Comparison of ENCODE assay signal across 27 mouse cellular contexts in the genomic region with DNA sequence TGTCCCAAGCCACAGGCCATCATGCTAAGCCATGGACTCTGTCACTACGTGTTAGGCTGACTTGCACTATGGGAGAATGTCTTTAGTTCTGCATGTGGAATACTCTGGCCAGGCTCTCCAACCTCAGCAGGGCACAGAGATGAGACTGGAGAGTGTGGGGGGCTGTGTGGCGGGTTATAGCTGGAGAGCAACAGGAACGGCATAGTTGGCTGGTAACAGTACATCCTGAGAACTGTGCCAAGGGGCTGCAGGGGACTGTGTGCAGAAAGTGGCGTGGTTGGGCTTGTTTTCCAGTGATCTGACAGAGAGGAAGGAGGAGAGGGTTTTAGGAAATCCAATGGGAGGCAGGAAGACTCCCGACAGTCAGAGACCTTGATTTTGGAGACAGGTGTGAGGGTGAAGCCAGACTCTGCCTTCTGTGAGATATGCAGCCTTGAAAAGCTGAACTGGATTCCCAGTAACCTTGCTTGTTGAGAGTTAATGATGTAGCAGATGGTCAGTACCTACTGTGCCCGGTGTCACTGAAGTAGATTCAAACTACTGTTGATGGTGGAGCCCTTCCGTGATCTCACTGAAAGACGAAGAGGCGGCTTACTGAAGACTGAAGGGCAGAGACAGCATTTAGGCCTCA.
DNase-seq lines count a peak whose midpoint lies in the region; TF ChIP-seq lines count a peak whose summit lies in the region.
"Had no signal": no experiment of that assay in that cellular context is flagged by ENCODE, and none has a peak within 500 bp of the region (broad histone marks: within the 10 kb centered on the region; RNA-seq: fewer than 3 reads in every experiment).

No protein-coding gene starts in this region.

- H3K27ac ChIP-seq in cerebellum, adult 2 months (ENCODE audit: insufficient read depth, low read length) = 0 out of 2 replicates have a peak overlapping the region, but pooled peaks have one; percentile 51
- H3K27ac ChIP-seq: embryonic facial prominence, embryonic 10.5 days; embryonic facial prominence, embryonic 13.5 days; forebrain, embryonic 12.5 days; forebrain, embryonic 15.5 days; heart, embryonic 15.5 days; hindbrain, embryonic 10.5 days; hindbrain, embryonic 15.5 days; intestine, embryonic 15.5 days had no signal

- H3K4me3 ChIP-seq in cerebellum, adult 2 months (replicated peaks; ENCODE audit: insufficient read depth, low read depth, low read length) = no peak overlapping the region
- H3K4me3 ChIP-seq: embryonic facial prominence, embryonic 10.5 days; embryonic facial prominence, embryonic 13.5 days; erythroblast, embryonic 14.5 days; forebrain, embryonic 12.5 days; forebrain, embryonic 15.5 days; heart, embryonic 12.5 days; heart, embryonic 15.5 days; hindbrain, embryonic 10.5 days; hindbrain, embryonic 15.5 days; intestine, embryonic 15.5 days had no signal

- no peaks in the 10 kb centered on the region for H3K27me3 ChIP-seq in cerebellum, adult 2 months (ENCODE audit: control insufficient read depth, insufficient read depth, low read length)
- H3K27me3 ChIP-seq: embryonic facial prominence, embryonic 13.5 days; forebrain, embryonic 12.5 days; forebrain, embryonic 15.5 days; heart, embryonic 12.5 days; heart, embryonic 15.5 days; hindbrain, embryonic 15.5 days; intestine, embryonic 15.5 days; Patski had no signal

- DNase-seq in cerebellum, adult 2 months = peak in 1 of 2 experiments; percentile 46
- DNase-seq in cerebellum, adult 11-12 months = no peak
- peak; percentile 82 to 86 for DNase-seq in cerebellum, postnatal 10 days
- no peak for DNase-seq in cerebellum, postnatal 4 days (ENCODE audit: low spot score in 2 of 2)
- peak; percentile 52 for DNase-seq in brain, adult 2 months (ENCODE audit: low read depth, low spot score)
- peak; percentile 50 to 57 for DNase-seq in cerebellum, postnatal 25 days
- no peak for DNase-seq in embryo, embryonic 11 days
- DNase-seq: adrenal gland, postnatal 10 days; adrenal gland, postnatal 36 days; B cell, adult 2 months; gastrocnemius, postnatal 25 days; heart, adult 18-20 months; heart, postnatal 10 days; heart, postnatal 36 days; kidney, adult 11 months; kidney, adult 8-10 months had no signal

- TF ChIP-seq POLR2A in cerebellum, adult 2 months (IDR thresholded peaks at IDR 0.05; ENCODE audit: borderline replicate concordance, insufficient read depth, low read length) = no peak

- 18% methylated on average over 9 of the region's 9 CpGs for WGBS in cerebellum, adult 2 months

- peaks cover 29% of the 10 kb centered on the region for H3K4me1 ChIP-seq in cerebellum, adult 2 months (ENCODE audit: control insufficient read depth, insufficient read depth, low read length)
- H3K4me1 ChIP-seq: hindbrain, embryonic 10.5 days had no signal

- TF ChIP-seq CTCF in cerebellum, adult 2 months (IDR thresholded peaks at IDR 0.05; ENCODE audit: borderline replicate concordance, insufficient read depth, low read depth, low read length) = no peak

Comparison
In these comparisons a context has a peak if more than half of its experiments do, and no peak if none do; other contexts are left out.
1. DNase-seq: peak in cerebellum, postnatal 10 days (2 of 2), brain, adult 2 months (single experiment) and cerebellum, postnatal 25 days (2 of 2); none in cerebellum, adult 11-12 months (single experiment), cerebellum, postnatal 4 days (0 of 2) and embryo, embryonic 11 days (single experiment).